Mouse (Mus musculus) spleen, postnatal 10 days (tissue): ENCODE data around the gene Phlpp1.
A peak's percentile ranks its signal among the peaks of the same experiment; 100 is the strongest.

Experiments used
- DNase-seq, 2 experiments: peaks; one replicate each; pipeline ENCODE4 v3.0.0; 2021 to 2022; ENCODE audit warnings: low spot score in 2 of 2

The Phlpp1 gene

GRCm38 (mm10) chr1:106387264-106387663 lies 215.7 kb downstream of the Phlpp1 start:
- no peak for DNase-seq

DNA sequence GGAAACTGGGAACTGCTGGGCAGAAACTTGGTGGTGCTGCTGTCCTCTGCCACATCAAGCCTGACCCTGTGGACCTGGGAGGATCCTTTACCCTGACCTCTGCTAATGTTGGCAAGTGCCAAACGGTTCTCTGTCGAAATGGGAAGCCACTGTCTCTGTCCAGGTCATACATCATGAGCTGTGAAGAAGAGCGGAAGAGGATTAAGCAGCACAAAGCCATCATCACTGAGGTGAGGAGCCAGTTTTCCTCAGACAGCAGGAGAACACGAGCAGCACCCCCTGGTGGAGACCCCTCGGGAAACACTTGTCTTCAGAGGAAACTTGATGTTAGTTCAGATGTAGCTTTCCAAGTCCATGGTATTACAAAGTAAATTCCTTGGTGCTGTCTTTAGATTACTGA lies 218.1 kb downstream of the Phlpp1 start:
- DNase-seq = peak in 1 of 2 experiments; percentile 70

DNA sequence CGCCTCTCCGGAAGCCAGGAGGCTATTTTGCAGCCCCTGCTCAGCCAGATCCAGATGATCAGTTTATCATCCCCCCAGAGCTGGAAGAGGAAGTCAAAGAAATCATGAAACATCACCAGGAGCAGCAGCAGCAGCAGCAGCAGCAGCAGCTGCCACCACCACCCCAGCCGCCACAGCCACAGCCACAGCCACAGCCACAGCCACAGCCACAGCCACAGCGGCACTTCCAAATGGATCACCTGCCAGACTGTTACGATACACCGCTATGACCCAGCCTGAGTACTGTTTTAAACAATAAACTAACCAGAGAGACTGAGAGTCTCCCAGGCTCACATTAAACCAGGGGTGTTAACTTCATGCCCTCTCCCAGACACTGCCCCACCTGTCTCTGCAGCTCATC lies 221.5 kb downstream of the Phlpp1 start:
- DNase-seq = no peak

GRCm38 (mm10) chr1:106394678-106395077 lies 223.1 kb downstream of the Phlpp1 start:
- DNase-seq = no peak

GRCm38 (mm10) chr1:106395476-106395875 lies 223.9 kb downstream of the Phlpp1 start:
- peak; percentile 22 to 60 for DNase-seq

DNA sequence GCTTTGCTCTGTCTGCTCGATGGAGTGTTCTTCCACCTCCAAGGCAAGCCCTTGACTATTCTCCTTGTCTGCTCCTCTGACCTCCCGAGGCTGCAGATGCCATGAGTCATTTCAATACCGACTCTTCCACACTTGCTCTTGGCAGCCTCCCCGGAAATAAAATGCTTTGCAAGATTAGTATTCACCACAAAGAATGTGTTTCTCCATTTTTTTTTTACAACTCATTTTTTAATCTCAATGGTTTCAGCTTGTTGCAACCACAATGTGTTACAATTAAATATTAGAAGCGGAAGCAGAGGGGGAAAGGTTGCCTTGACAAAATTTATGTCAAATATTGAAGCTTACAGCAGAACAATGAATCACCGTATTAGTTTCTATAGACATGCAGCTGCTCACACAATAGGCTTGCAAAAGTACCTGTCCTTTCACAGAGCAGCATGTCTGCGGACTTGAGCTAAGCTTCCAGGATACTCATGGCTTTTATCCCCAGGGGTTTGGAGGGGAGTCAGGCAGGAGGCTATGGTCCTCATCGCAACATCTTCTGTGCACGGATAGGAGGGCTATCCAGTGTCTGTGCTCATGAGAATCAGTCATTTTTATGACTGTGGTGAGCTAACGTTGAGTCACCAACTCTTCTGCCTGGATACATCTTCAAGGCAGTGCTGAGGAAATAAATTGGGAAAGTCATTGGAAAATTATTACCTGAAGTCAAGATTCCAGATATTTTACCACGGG lies 229.5 kb downstream of the Phlpp1 start:
- no peak for DNase-seq

DNA sequence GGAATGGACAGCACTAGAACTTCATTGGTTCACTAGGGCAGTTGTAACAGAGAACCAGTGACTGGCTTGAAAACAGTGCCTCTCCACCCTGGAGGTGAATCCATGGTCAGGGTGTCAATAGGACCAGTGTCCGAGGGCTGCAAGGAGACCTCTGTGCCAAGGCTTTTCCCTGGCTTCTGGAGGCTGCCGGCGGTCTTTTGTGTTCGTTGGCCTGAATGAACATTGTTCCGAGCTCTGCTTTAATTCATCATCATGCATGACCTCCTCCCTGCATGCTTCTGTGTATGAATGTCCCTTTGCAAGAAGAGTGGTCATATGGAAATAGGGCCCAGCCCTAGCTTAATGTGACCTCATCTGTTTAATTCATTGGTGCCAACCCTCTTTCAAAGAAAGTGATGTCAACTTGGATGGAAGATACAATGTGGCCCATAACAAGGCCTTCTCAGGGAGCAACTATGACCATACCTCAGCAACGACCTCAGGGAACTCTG lies 231.5 kb downstream of the Phlpp1 start:
- DNase-seq = no peak

DNA sequence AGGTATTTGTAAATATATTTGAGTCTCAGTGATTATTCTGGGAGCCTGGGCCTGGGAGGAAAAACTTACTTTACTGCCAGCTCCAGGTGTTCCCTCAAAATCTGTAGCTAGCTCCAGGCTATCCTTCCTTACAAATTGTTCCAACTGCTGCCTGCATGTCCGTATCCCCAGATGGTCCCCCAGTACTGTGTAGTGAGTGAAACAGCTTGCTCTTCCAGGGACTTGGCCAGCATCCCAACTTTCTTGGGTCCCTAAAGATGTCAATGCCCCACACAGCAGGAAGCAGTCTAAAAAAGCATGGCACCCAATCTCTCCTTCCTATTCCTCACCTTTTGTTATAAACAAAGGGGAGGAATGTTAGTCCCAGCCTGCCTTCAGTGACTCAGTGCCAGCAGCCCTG lies 235.3 kb downstream of the Phlpp1 start:
- DNase-seq = no peak

GRCm38 (mm10) chr1:106407963-106408440 lies 236.4 kb downstream of the Phlpp1 start:
- no peak for DNase-seq

GRCm38 (mm10) chr1:106410858-106411257 lies 239.3 kb downstream of the Phlpp1 start:
- DNase-seq = no peak

DNA sequence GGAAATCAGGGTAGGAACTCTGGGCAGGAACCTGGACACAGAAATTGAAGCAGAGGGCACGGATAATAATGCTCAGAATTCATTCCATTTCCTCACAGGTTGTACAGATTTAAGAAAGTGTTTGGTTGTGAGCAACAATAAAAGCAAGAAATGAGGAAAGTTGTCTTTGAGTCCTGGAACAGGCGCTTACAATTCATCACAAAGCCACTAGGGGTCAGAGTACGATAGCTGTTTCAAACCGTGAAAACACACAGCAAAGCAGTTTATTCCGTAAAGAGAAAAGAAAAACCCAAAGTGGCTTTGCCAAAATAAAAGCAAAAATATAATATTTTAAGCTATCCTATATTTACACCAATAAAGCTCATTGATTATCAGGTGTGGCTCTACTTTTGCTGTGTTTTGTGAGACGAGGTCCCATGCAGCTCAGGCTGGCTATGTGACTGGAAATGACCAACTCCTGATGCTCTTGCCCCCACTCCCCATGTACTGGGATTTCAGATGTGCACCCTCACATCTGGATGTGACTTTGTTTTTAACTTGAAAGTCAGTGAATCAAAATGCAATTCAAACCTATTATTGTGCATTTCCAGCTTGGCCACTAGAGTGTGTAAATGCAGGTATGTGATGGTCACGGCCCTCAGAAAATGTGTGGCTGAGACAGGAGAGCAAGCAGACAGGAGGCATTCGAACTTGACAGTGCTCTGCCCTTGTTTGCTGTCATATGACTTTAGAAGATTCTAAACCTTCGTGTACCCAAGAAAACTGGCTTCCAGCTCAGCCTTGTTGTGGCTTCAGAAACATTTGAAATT lies 253.8 kb downstream of the Phlpp1 start:
- DNase-seq = peak in 1 of 2 experiments; percentile 46

GRCm38 (mm10) chr1:106428170-106428569 lies 256.6 kb downstream of the Phlpp1 start:
- DNase-seq = no peak

DNA sequence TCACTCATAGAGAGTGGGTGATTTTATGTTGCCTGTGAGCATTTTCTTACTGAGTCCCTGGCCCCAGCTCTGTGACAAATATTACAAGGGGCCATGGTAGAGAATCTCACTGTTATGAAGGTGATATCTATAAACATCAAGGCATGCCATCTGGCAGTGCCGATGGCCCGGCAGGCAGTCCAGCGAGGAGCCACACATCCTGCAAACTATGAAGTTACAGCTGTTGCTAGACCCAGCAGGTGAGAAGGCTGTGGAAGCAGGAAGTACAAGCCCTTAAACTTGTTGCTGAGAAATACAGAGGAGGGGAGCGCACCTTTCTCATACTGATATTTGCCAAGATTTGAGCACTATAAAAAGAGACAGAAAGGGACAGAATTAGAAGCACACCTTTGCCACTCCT lies 257.0 kb downstream of the Phlpp1 start:
- no peak for DNase-seq

DNA sequence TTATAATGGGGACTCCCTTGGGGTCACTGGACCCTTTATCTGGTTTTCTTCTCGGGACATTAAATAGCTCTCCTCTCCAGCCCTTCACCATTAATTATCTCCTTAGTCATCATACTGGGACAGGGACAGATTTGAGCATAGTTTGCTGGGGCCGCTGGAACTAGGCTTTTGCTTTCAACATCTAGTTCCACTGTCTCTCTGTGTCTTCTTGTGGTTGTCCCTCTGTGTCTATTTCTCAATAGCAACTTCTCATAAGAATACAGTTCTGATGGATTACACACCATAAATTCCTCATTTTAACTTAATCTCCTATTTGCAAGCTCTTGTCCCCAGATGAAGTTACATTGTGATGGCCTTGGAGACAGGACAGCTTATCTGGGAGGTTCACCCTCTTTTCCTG lies 262.0 kb downstream of the Phlpp1 start:
- no peak for DNase-seq
